In genomic region chr11:118076929-118077328, GRCm38 (mm10) we compare ENCODE assay signal across 22 mouse cellular contexts. TPM values are rescaled to one million over a fixed set of nuclear protein-coding genes. Genes with fewer than 3 reads are reported as not detected.
DNase-seq lines count a peak whose midpoint lies in the region; TF ChIP-seq lines count a peak whose summit lies in the region.
"Had no signal": no experiment of that assay in that cellular context is flagged by ENCODE, and none has a peak within 500 bp of the region (broad histone marks: within the 10 kb centered on the region; RNA-seq: fewer than 3 reads in every experiment).

No protein-coding gene starts in this region.

- peak; percentile 19 for DNase-seq in kidney, adult 2 months
- no peak for DNase-seq in kidney, adult 18-20 months
- DNase-seq in left cerebral cortex, adult 2 months (ENCODE audit: extremely low spot score in 1 of 2, low spot score in 2 of 2): no peak
- no peak for DNase-seq in left cerebral cortex, postnatal 36 days (ENCODE audit: low spot score in 2 of 2)
- peak; percentile 70 for DNase-seq in ES-CJ7 (ENCODE audit: low read depth, low spot score)
- no peak for DNase-seq in left cerebral cortex, adult 8-10 months (ENCODE audit: low spot score in 2 of 2)
- DNase-seq: adrenal gland, postnatal 14 days; cerebellum, adult 11 months; cerebellum, postnatal 25 days; heart, postnatal 36 days; layer of hippocampus, postnatal 36 days; left cerebral cortex, postnatal 4 days; lung, adult 18-20 months; right cerebral cortex, postnatal 4 days had no signal

- H3K27me3 ChIP-seq in kidney, adult 2 months (replicated peaks; ENCODE audit: control insufficient read depth, insufficient read depth, low read length): no peaks in the 10 kb centered on the region
- H3K27me3 ChIP-seq: embryonic facial prominence, embryonic 15.5 days; neural tube, embryonic 12.5 days had no signal

- H3K36me3 ChIP-seq in kidney, adult 2 months (ENCODE audit: control insufficient read depth, insufficient read depth, low read length): no peaks in the 10 kb centered on the region
- H3K36me3 ChIP-seq: embryonic facial prominence, embryonic 15.5 days; heart, embryonic 12.5 days; midbrain, embryonic 10.5 days; neural tube, embryonic 12.5 days had no signal

- no peak for TF ChIP-seq CTCF in kidney, adult 2 months (conservative IDR thresholded peaks at IDR 0.05; ENCODE audit: insufficient read depth, insufficient read length, low read depth, low read length)
- TF ChIP-seq CTCF in left cerebral cortex, adult 2 months (IDR thresholded peaks at IDR 0.05): peak; percentile 28; the same call in 1 of the 2 replicates
- TF ChIP-seq CTCF in cortical plate, adult 2 months (IDR thresholded peaks at IDR 0.05; ENCODE audit: extremely low read depth, insufficient read depth, low read length): peak; percentile 13; the same call in 1 of the 2 replicates

- WGBS in kidney, adult 2 months: 68% methylated on average over 6 of the region's 6 CpGs

- no peak overlapping the region for H3K4me3 ChIP-seq in kidney, adult 2 months (ENCODE audit: insufficient read depth, low read depth, low read length)
- H3K4me3 ChIP-seq in left cerebral cortex, adult 2 months: no peak overlapping the region
- no peak overlapping the region for H3K4me3 ChIP-seq in cortical plate, adult 2 months (ENCODE audit: insufficient read depth, low read length)
- H3K4me3 ChIP-seq: embryonic facial prominence, embryonic 15.5 days; heart, embryonic 12.5 days; midbrain, embryonic 10.5 days; neural tube, embryonic 12.5 days had no signal

- TF ChIP-seq POLR2A in kidney, adult 2 months (IDR thresholded peaks at IDR 0.05; ENCODE audit: low read depth, low read length): no peak
- no peak for TF ChIP-seq POLR2A in cortical plate, adult 2 months (IDR thresholded peaks at IDR 0.05; ENCODE audit: extremely low read depth, insufficient read depth, low read length)

- intact Hi-C loops in left cerebral cortex, adult 2 months (cut with DNase I): no loop called here
- intact Hi-C loops in left cerebral cortex, postnatal 36 days (cut with DNase I): no loop called here

- no peaks in the 10 kb centered on the region for H3K4me1 ChIP-seq in kidney, adult 2 months (ENCODE audit: control insufficient read depth, insufficient read depth, low read length)
- no peaks in the 10 kb centered on the region for H3K4me1 ChIP-seq in cortical plate, adult 2 months (ENCODE audit: control insufficient read depth, insufficient read depth, low read length)
- H3K4me1 ChIP-seq: neural tube, embryonic 12.5 days had no signal

- no peak overlapping the region for H3K27ac ChIP-seq in kidney, adult 2 months (ENCODE audit: insufficient read depth, low read depth, low read length)
- H3K27ac ChIP-seq in left cerebral cortex, adult 2 months: no peak overlapping the region
- H3K27ac ChIP-seq in cortical plate, adult 2 months (ENCODE audit: insufficient read depth, low read length): no peak overlapping the region
- H3K27ac ChIP-seq: embryonic facial prominence, embryonic 15.5 days; macrophage; midbrain, embryonic 10.5 days; neural tube, embryonic 12.5 days had no signal

RNA-seq across cellular contexts. Expression of gene Dnah17, which starts 53.5 kb away (rescaled TPM):
- 0.08 and 0.19 TPM in 2 replicates for polyA plus RNA-seq in kidney, adult 2 months (2012; rRNA removed)
- under 1 TPM; 0.05 to 0.16 TPM for total RNA-seq in left cerebral cortex, adult 2 months (2021)
- under 1 TPM; 0.02 to 0.09 TPM for total RNA-seq in left cerebral cortex, postnatal 36 days (2021)
- 0.06 and 0.10 TPM in 2 replicates for polyA plus RNA-seq in cortical plate, adult 2 months (2012; rRNA removed)
- under 1 TPM; 0.07 to 0.34 (median 0.13) TPM for total RNA-seq in left cerebral cortex, adult 8-10 months (2022)
- total RNA-seq: granulocyte monocyte progenitor cell, adult 5-6 weeks; monocyte, adult 5-6 weeks had no signal

Comparison
In these comparisons a context has a peak if more than half of its experiments do, and no peak if none do; other contexts are left out.
1. DNase-seq: peak in kidney, adult 2 months (single experiment) and ES-CJ7 (single experiment); none in kidney, adult 18-20 months (single experiment), left cerebral cortex, adult 2 months (0 of 2), left cerebral cortex, postnatal 36 days (0 of 2) and left cerebral cortex, adult 8-10 months (0 of 2).